Mouse (Mus musculus): ENCODE results near the gene Slc44a1.

- TF ChIP-seq CTCF (conservative IDR thresholded peaks at IDR 0.05; ENCODE audit: low read length) (no peak), POU5F1 (IDR thresholded peaks at IDR 0.05; ENCODE audit: borderline replicate concordance, low read length) (no peak), NANOG (IDR thresholded peaks at IDR 0.05; ENCODE audit: borderline replicate concordance, low read length) (no peak)
Observed at GRCm38 (mm10) chr4:53638549-53639123, 198.4 kb downstream of the Slc44a1 start.

All from E14TG2a.4 (cell line).